Mouse (Mus musculus) C2C12 (cell line): Measurements from ENCODE around the gene Lasp1.

Experiments used
- CTCF ChIP-seq: IDR thresholded peaks from one replicate; pipeline ENCODE4 v1.5.1; 2011; ENCODE audit not compliant: control insufficient read depth, insufficient read depth, insufficient read length
- FOSL1 ChIP-seq: IDR thresholded peaks from one replicate; pipeline ENCODE4 v1.8.0; 2011; ENCODE audit warnings: mild to moderate bottlenecking, low read length; ENCODE audit not compliant: poor library complexity, insufficient read depth, severe bottlenecking
- MAX ChIP-seq: IDR thresholded peaks from one replicate; pipeline ENCODE4 v1.6.1; 2011; ENCODE audit warnings: mild to moderate bottlenecking, control low read depth
- MYOD1 ChIP-seq: IDR thresholded peaks from one replicate; pipeline ENCODE4 v1.6.1; 2011; ENCODE audit warnings: low read depth; ENCODE audit not compliant: control insufficient read depth, insufficient read length
- MYOG ChIP-seq: IDR thresholded peaks from one replicate; pipeline ENCODE4 v1.6.1; 2011; ENCODE audit not compliant: control insufficient read depth, insufficient read length; ENCODE audit errors: extremely low read depth
- USF1 ChIP-seq: IDR thresholded peaks from one replicate; pipeline ENCODE4 v1.6.1; 2011; ENCODE audit warnings: low read depth, mild to moderate bottlenecking, control low read depth, moderate library complexity

- TF ChIP-seq MAX (no peak), CTCF (no peak), MYOD1 (no peak), FOSL1 (no peak), USF1 (no peak), MYOG (no peak)
These were observed 11.6 kb downstream of the Lasp1 start for GRCm38 (mm10) chr11:97810356-97810755.
